Mouse (Mus musculus) limb, embryonic 14.5 days (tissue): ENCODE measurements around the gene L3mbtl2. TPM values are rescaled to one million over a fixed set of nuclear protein-coding genes. Genes with fewer than 3 reads are reported as not detected.

Experiments used
- ATAC-seq: fragments of 200-750 bp; cut with Nextera tagmentation; 2 replicates; pipeline ENCODE4 v1.8.0; 2017; ENCODE audit warnings: low read depth, moderate number of reproducible peaks, moderate TSS enrichment; ENCODE audit not compliant: low FRiP score
- DNase-seq: peaks from one replicate; pipeline ENCODE4 v3.0.0-alpha.2; 2015; ENCODE audit warnings: low spot score
- H3K27ac ChIP-seq: fragments of 300-500 bp; sonication (generic); replicated peaks from 2 replicates; pipeline ENCODE4 v1.5.1; 2014; ENCODE audit warnings: low read depth, mild to moderate bottlenecking, low read length, moderate library complexity, mixed read lengths
- H3K27me3 ChIP-seq: fragments of 300-500 bp; sonication (generic); 2 replicates; pipeline ENCODE4 v1.6.1; 2014; ENCODE audit warnings: low read length, mixed read lengths; ENCODE audit not compliant: control insufficient read depth, insufficient read depth
- H3K36me3 ChIP-seq: fragments of 300-500 bp; sonication (generic); 2 replicates; pipeline ENCODE4 v1.6.1; 2014; ENCODE audit warnings: mild to moderate bottlenecking, low read length, moderate library complexity, mixed read lengths; ENCODE audit not compliant: control insufficient read depth, insufficient read depth
- H3K4me1 ChIP-seq: fragments of 300-500 bp; sonication (generic); 2 replicates; pipeline ENCODE4 v1.6.1; 2014; ENCODE audit warnings: antibody characterized with exemption, low read length, mixed read lengths; ENCODE audit not compliant: control insufficient read depth, insufficient read depth
- H3K4me2 ChIP-seq: fragments of 300-500 bp; sonication (generic); replicated peaks from 2 replicates; pipeline ENCODE4 v1.6.1; 2014; ENCODE audit warnings: low read depth, mild to moderate bottlenecking, low read length, moderate library complexity; ENCODE audit not compliant: severe bottlenecking
- H3K4me3 ChIP-seq: fragments of 300-500 bp; sonication (generic); replicated peaks from 2 replicates; pipeline ENCODE4 v1.5.1; 2014; ENCODE audit warnings: low read length
- H3K9ac ChIP-seq: fragments of 300-500 bp; sonication (generic); 2 replicates; pipeline ENCODE4 v1.6.1; 2014; ENCODE audit warnings: mild to moderate bottlenecking, low read depth, low read length, moderate library complexity; ENCODE audit not compliant: severe bottlenecking
- H3K9me3 ChIP-seq: fragments of 300-500 bp; sonication (generic); 2 replicates; pipeline ENCODE4 v1.6.1; 2016; ENCODE audit warnings: low read length; ENCODE audit not compliant: control insufficient read depth
- POLR2A ChIP-seq: fragments of 200-500 bp; IDR thresholded peaks from 2 replicates; pipeline ENCODE4 v1.8.0; 2012; ENCODE audit warnings: inconsistent platforms, mild to moderate bottlenecking, moderate library complexity, borderline replicate concordance; ENCODE audit not compliant: insufficient read depth, insufficient read length; ENCODE audit errors: extremely low read depth
- WGBS: fragments of 180-500 bp; shearing (Covaris S2); extraction: QIAGEN DNeasy Blood & Tissue Kit; methylation state at CpG from one replicate; pipeline ENCODE4 v1.1.7; 2014; 5-methylcytosine and 5-hydroxymethylcytosine counted together
- polyA plus RNA-seq, 2 experiments: library from polyadenylated mRNA; depleted of rRNA in 1 of 2; stranded (reverse) in 1 of 2; unstranded in 1 of 2; fragments of >200 nt; fragmentation: Nextera tagmentation in 1 of 2; extraction: Ambion mirVana in 1 of 2; gene quantifications; 2 replicates each; pipeline versions ENCODE4 v1.2.1 to v1.2.3; 2012 to 2014

L3mbtl2 gene
- polyA plus RNA-seq, 2 experiments = 14.5 to 16.2 TPM

DNA sequence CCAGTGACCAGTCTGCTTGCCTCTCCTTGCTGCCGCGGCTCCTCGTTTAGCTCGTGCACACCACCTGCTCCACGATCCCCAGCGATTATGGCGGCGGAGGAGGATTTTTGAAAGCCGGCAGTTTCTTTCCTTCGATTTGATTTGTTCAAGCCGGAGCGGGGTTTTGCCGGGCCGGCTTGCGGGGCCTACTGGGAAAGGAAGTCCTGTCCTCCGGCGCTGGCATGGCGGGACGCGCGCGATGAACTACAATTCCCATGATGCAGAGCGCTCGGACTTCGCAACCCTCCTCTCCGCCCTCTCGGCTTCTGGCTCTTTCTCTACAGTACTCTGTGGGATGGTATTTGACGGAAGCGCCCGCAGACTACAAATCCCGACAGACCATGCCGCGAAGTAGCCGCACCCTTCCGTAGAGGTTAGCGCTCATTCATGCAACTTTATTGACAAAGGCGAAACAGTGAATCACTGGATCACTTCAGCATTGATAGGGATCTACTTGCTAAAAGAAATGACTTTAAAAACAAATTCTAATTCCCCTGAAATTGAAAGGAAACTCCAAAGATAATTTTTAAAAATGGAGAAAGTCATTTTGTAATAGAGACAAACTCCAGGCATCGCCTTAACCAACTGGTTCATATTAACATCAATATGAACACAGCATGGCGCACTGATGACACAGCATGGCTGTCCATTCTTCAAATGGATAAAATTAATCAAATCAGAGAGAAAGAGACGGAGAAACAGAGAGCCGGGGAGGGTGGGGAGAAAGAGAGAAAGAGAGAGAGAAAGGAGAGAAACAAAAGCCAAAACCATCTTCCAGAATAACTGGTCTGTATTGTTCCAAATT lies 66.3 kb downstream of the L3mbtl2 start:
- Histone ChIP-seq H3K4me3 (peak overlapping the region; percentile 86), H3K4me2 (peak overlapping the region; percentile 91), H3K27ac (no peak overlapping the region), H3K4me1 (peaks cover 10% of the 10 kb centered on the region), H3K27me3 (no peaks in the 10 kb centered on the region), H3K36me3 (no peaks in the 10 kb centered on the region; the same call in 1 of the 2 replicates), H3K9ac (peak overlapping the region; percentile 81), H3K9me3 (no peaks in the 10 kb centered on the region)
- no peak for TF ChIP-seq POLR2A
- 5% methylated on average over 41 of the region's 41 CpGs for WGBS
- ATAC-seq (peak; percentile 99), DNase-seq (peak; percentile 99)

GRCm38 (mm10) chr15:81735075-81735474 lies 71.4 kb downstream of the L3mbtl2 start:
- H3K36me3 ChIP-seq = no peaks in the 10 kb centered on the region
- TF ChIP-seq POLR2A = no peak
- H3K27ac ChIP-seq = no peak overlapping the region
- DNase-seq = no peak
- H3K4me1 ChIP-seq = no peaks in the 10 kb centered on the region
- H3K4me3 ChIP-seq = no peak overlapping the region
- no peak overlapping the region for H3K9ac ChIP-seq
- no peak overlapping the region for H3K4me2 ChIP-seq
- H3K9me3 ChIP-seq = no peaks in the 10 kb centered on the region
- no peak for ATAC-seq
- WGBS = 55% methylated on average over 3 of the region's 3 CpGs
- no peaks in the 10 kb centered on the region for H3K27me3 ChIP-seq

Other genes starting within 250 kb of the L3mbtl2 start
- 154 and 233 TPM in 2 replicates for gene Rbx1, start 197.6 kb upstream of the L3mbtl2 start, polyA plus RNA-seq (2012; rRNA removed)
- gene Rbx1, start 197.6 kb upstream of the L3mbtl2 start, polyA plus RNA-seq (2014; fragmentation: Nextera tagmentation; extraction: Ambion mirVana) = 515 and 532 TPM in 2 replicates
- 38.2 and 42.5 TPM in 2 replicates for gene Ep300, start 78.5 kb upstream of the L3mbtl2 start, polyA plus RNA-seq (2012; rRNA removed)
- 20.2 and 22.3 TPM in 2 replicates for gene Ep300, start 78.5 kb upstream of the L3mbtl2 start, polyA plus RNA-seq (2014; fragmentation: Nextera tagmentation; extraction: Ambion mirVana)
- 46.3 and 87.4 TPM in 2 replicates for gene Chadl, start 33.4 kb downstream of the L3mbtl2 start, polyA plus RNA-seq (2012; rRNA removed)
- gene Chadl, start 33.4 kb downstream of the L3mbtl2 start, polyA plus RNA-seq (2014; fragmentation: Nextera tagmentation; extraction: Ambion mirVana) = 22.6 and 27.4 TPM in 2 replicates
- 61.9 and 70.8 TPM in 2 replicates for gene Zc3h7b, start 81.2 kb downstream of the L3mbtl2 start, polyA plus RNA-seq (2012; rRNA removed)
- gene Zc3h7b, start 81.2 kb downstream of the L3mbtl2 start, polyA plus RNA-seq (2014; fragmentation: Nextera tagmentation; extraction: Ambion mirVana) = 38.5 and 43.2 TPM in 2 replicates
- gene Rangap1, start 81.6 kb downstream of the L3mbtl2 start, polyA plus RNA-seq (2012; rRNA removed) = 69.7 and 74.3 TPM in 2 replicates
- gene Rangap1, start 81.6 kb downstream of the L3mbtl2 start, polyA plus RNA-seq (2014; fragmentation: Nextera tagmentation; extraction: Ambion mirVana) = 83.7 and 86.6 TPM in 2 replicates
- 45.7 and 49.2 TPM in 2 replicates for gene Tef, start 138.5 kb downstream of the L3mbtl2 start, polyA plus RNA-seq (2012; rRNA removed)
- gene Tef, start 138.5 kb downstream of the L3mbtl2 start, polyA plus RNA-seq (2014; fragmentation: Nextera tagmentation; extraction: Ambion mirVana) = 25.5 and 29.3 TPM in 2 replicates
- 23.7 and 28.1 TPM in 2 replicates for gene Tob2, start 194.9 kb downstream of the L3mbtl2 start, polyA plus RNA-seq (2012; rRNA removed)
- 23.4 and 24.7 TPM in 2 replicates for gene Tob2, start 194.9 kb downstream of the L3mbtl2 start, polyA plus RNA-seq (2014; fragmentation: Nextera tagmentation; extraction: Ambion mirVana)
- gene Phf5a, start 208.0 kb downstream of the L3mbtl2 start, polyA plus RNA-seq (2012; rRNA removed) = 91.7 and 96.8 TPM in 2 replicates
- gene Phf5a, start 208.0 kb downstream of the L3mbtl2 start, polyA plus RNA-seq (2014; fragmentation: Nextera tagmentation; extraction: Ambion mirVana) = 159 and 163 TPM in 2 replicates
- gene Aco2, start 208.4 kb downstream of the L3mbtl2 start, polyA plus RNA-seq (2012; rRNA removed) = 158 and 183 TPM in 2 replicates
- gene Aco2, start 208.4 kb downstream of the L3mbtl2 start, polyA plus RNA-seq (2014; fragmentation: Nextera tagmentation; extraction: Ambion mirVana) = 127 and 134 TPM in 2 replicates